Mouse (Mus musculus) heart, postnatal 36 days (tissue): Measurements from ENCODE around the gene Rrp12. TPM values are rescaled to one million over a fixed set of nuclear protein-coding genes. Genes with fewer than 3 reads are reported as not detected.
A peak's percentile ranks its signal among the peaks of the same experiment; 100 is the strongest.

Experiments
- DNase-seq, 2 experiments: peaks; one replicate each; pipeline ENCODE4 v3.0.0; 2021 to 2022
- intact Hi-C: fragments of 180-260 bp; cut with DNase I; formaldehyde crosslinking; loops from one replicate; pipeline ENCODE4 v1.15.1; 2025
- total RNA-seq, 2 experiments: library from RNA; stranded (reverse); gene quantifications; 2 replicates each; pipeline ENCODE4 v1.2.3; 2021

Gene Rrp12
- total RNA-seq, 2 experiments from 2014 or later, result 17.0 to 17.3 TPM

GRCm38 (mm10) chr19:41831718-41832391 lies 64.1 kb downstream of the Rrp12 start:
- no peak for DNase-seq
- intact Hi-C loops, result no loop called here

DNA sequence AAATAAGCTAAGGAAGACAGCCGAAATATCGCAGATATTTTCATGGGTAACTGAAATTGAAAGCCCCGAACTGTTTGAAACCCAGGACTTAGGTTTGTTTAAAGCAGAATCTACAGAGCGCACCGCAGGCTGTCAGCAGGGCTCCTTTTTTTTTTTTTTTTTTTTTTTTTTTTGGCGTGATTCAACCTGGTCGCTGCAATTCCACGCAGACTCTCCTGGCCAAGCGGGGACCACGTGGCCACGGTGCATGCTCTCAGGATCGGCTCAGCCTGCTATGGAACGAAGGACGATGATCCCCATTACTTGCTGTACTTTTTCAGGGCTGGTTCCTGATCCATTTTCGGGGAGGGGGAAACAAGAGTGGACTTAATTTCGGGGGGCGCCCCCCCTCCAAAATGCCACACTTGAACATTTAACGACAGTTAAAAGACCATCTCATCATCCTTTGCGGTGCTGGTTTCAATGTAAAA lies 64.8 kb downstream of the Rrp12 start:
- no peak for DNase-seq
- intact Hi-C loops, result no loop called here

DNA sequence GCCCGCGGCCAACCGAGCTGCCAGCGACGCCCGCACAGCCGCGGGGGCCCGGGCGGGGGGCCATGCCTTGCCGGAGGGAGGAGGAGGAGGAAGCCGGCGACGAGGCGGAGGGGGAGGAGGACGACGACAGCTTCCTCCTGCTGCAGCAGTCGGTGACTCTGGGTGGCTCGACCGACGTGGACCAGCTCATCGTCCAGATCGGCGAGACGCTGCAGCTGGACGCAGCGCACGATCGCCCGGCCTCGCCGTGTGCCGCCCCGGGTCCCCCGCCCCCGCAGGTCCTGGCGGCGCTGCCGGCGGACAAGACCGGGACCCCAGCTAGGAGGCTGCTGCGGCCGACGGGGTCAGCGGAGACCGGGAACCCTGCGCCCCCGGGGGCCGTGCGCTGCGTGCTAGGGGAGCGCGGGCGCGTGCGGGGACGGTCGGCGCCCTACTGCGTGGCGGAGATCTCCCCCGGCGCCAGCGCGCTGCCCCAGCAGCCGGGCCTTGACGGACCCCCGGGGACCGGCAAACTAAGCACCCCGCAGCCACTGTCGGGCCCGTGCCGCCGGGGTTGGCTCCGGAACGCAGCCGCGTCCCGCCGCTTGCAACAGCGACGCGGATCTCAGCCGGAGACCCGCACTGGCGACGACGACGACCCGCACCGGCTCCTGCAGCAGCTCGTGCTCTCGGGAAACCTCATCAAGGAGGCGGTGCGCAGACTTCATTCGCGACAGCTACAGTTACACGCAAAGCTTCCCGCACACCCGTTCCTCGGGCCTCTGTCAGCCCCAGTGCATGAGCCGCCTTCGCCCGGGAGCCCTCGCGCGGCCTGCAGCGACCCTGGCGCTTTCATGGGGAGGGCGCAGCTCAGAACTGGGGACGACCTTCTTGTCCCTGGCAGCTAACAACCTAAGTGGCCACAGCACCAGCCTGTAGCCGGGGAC lies 65.6 kb downstream of the Rrp12 start:
- peak; percentile 47 to 65 for DNase-seq
- intact Hi-C loops, result no loop called here

DNA sequence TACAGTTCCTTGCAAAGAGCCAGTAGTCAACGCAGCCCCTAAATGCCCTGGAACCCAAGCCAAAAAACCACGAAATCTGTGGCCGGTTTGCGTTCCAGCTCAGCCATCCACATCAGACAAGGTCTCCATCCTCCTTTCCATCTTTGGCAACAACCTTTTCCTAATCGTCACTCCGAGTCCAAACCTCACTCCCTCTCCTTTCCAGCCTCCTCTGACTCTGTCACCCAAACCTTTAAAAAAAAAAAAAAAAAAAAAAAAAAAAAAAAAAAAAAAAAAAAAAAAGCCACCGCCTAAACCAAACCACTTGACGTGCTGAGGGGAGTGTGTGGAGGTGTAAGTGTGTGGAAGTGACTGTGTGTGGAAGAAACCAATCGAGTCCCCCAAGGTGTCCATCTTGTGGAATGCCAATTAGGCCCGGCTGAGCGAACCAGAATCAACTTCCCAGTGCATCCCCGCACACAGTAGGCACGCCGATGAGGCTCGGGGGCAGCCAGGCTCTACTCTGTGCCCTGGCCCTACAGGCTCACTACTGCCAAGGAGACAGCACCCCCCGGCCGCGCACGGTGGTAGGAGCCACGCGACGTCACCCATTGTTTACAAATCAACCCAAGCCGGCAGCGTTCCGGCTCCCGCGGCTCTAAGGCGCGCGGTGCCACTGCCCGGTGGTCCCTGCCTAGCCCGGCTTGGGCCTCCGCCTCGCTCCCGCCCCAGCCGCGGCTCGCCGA lies 66.4 kb downstream of the Rrp12 start, which contains the start of gene Frat1:
Gene Frat1 (plus strand): TSS at position 590 of the 725 bp plus-strand sequence.
- intact Hi-C loops, result no loop called here
- peak; percentile 88 to 97 for DNase-seq

DNA sequence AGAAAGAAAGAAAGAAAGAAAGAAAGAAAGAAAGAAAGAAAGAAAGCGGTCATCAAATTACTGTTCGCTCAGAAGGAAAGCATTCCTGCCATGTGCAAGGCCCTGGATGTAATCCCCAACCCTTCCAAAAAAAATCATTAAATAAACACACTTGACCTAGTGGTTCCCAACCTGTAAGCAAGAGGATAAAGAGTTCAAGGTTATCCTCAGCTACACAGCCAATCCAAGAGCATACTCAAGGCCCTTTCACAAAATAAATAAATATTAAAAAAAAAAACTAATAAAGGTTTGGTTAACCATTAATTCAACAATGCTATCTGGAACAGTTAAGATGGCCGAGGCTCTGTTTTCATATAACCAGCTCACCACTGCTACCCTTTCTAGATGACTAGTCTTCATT lies 67.0 kb downstream of the Rrp12 start:
- intact Hi-C loops, result no loop called here
- DNase-seq, result no peak

DNA sequence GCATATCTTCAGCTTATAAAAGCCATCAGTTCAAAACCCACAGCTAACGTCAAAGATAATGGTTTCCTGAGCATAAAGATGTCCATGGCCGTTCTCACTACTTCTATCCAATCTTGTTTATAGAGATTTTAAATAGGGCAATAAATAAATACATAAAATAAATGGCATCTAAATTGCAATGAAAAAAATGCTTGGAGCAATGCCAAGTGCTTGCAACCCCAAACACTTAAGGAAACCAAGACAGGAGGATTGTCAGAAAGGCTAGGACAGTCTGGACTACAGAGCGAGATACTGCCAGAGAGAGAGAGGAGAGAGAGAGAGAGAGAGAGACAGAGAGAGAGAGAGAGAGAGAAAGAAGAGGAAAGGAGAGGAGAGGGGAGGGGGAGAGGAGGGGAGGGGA lies 69.4 kb downstream of the Rrp12 start:
- intact Hi-C loops, result no loop called here
- DNase-seq, result no peak

DNA sequence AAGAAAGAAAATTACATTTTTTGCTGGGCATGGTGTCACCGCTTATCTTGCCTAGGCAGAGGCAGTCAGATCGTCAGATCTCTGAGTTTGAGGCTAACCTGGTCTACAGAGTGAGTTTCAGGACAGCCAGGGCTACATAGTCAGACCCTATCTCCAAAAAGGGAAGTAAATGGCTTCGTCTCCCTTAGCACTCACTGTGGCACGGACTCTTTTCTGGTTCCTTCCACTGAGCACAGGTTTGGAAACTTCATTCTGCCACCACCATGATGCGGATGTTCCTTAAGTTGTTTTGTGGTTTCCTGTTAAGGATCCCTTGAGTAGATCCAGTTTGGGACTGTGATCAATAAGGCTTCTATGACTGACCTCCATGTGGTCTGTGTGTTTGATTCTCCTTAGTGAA lies 71.0 kb downstream of the Rrp12 start:
- intact Hi-C loops, result no loop called here
- no peak for DNase-seq

DNA sequence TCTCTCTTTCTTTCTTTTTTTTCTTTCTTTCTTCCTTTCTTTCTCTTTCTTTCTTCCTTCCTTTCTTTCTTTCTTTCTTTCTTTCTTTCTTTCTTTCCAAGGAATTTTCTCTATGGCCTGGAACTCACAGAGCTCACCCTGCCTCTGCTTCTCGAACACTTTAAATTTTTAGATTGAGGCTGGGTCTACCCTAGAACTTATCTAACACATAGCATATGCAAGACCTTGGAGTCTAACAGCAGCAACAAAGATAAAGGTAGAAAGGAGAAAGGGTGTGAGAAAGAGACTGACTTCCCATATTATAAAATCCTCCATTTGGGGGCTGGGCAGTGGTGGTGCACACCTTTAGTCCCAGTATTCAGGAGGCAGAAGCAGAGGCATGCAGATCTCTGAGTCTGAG lies 73.4 kb downstream of the Rrp12 start:
- DNase-seq, result no peak
- intact Hi-C loops, result no loop called here

- intact Hi-C loops, result no loop called here
- DNase-seq, result no peak
Measured at GRCm38 (mm10) chr19:41821436-41821835, 74.5 kb downstream of the Rrp12 start.

GRCm38 (mm10) chr19:41818749-41819148 lies 77.2 kb downstream of the Rrp12 start:
- DNase-seq, result no peak
- intact Hi-C loops, result no loop called here

- intact Hi-C loops, result no loop called here
- peak in 1 of 2 experiments; percentile 3 for DNase-seq
Measured at GRCm38 (mm10) chr19:41817325-41817724, 78.6 kb downstream of the Rrp12 start.

- DNase-seq, result no peak
- intact Hi-C loops, result no loop called here
Measured at GRCm38 (mm10) chr19:41816915-41817314, 79.1 kb downstream of the Rrp12 start.

GRCm38 (mm10) chr19:41816410-41816809 lies 79.6 kb downstream of the Rrp12 start:
- intact Hi-C loops, result no loop called here
- DNase-seq, result no peak

GRCm38 (mm10) chr19:41813374-41813773 lies 82.6 kb downstream of the Rrp12 start:
- no peak for DNase-seq
- intact Hi-C loops, result no loop called here

Other genes starting within 250 kb of the Rrp12 start
- under 1 TPM in 1 of 2 experiments, not detected in 1; 0.11 TPM for gene Slit1, start 152.5 kb downstream of the Rrp12 start, total RNA-seq
- 1 to 10 TPM; 1.8 to 2.4 TPM for gene Arhgap19, start 94.1 kb downstream of the Rrp12 start, total RNA-seq
- 1 to 10 TPM; 4.6 to 6.2 TPM for gene Frat1, start 66.2 kb downstream of the Rrp12 start, total RNA-seq
- 1 to 10 TPM; 5.0 to 7.7 TPM for gene Frat2, start 48.0 kb downstream of the Rrp12 start, total RNA-seq
- gene Pgam1, start 15.8 kb upstream of the Rrp12 start, total RNA-seq, result 10 to 100 TPM; 91.8 to 93.2 TPM
- 10 to 100 TPM; 12.9 to 14.0 TPM for gene Exosc1, start 37.2 kb upstream of the Rrp12 start, total RNA-seq
- 10 to 100 TPM; 16.2 to 17.4 TPM for gene Zdhhc16, start 37.3 kb upstream of the Rrp12 start, total RNA-seq
- 10 to 100 TPM; 17.3 to 18.0 TPM for gene Mms19, start 85.0 kb upstream of the Rrp12 start, total RNA-seq
- 10 to 100 TPM; 19.6 to 21.2 TPM for gene Ubtd1, start 85.6 kb upstream of the Rrp12 start, total RNA-seq
- under 1 TPM; 0.24 to 0.36 TPM for gene Ankrd2, start 139.8 kb upstream of the Rrp12 start, total RNA-seq
- gene Hoga1, start 149.4 kb upstream of the Rrp12 start, total RNA-seq, result 1 to 10 TPM; 1.4 to 1.7 TPM
- gene 4933411K16Rik, start 156.1 kb upstream of the Rrp12 start, total RNA-seq, result not detected
- 1 to 10 TPM; 2.5 to 2.9 TPM for gene Morn4, start 190.2 kb upstream of the Rrp12 start, total RNA-seq
- gene Pi4k2a, start 194.3 kb upstream of the Rrp12 start, total RNA-seq, result 10 to 100 TPM; 19.6 to 25.4 TPM
- gene Avpi1, start 232.9 kb upstream of the Rrp12 start, total RNA-seq, result 10 to 100 TPM; 11.0 to 11.3 TPM